Mouse (Mus musculus) ES-E14 (cell line): ENCODE data around the gene Ptger1.

Experiments used
- CHD2 ChIP-seq: IDR thresholded peaks from 2 replicates; pipeline ENCODE4 v1.6.1; 2014; ENCODE audit warnings: mild to moderate bottlenecking, low read depth, low read length, inconsistent platforms
- HCFC1 ChIP-seq: IDR thresholded peaks from 2 replicates; pipeline ENCODE4 v1.6.1; 2012; ENCODE audit warnings: low read length, inconsistent platforms, borderline replicate concordance; ENCODE audit not compliant: insufficient read depth
- MAFK ChIP-seq: IDR thresholded peaks from 2 replicates; pipeline ENCODE4 v1.6.1; 2014; ENCODE audit warnings: mild to moderate bottlenecking, low read depth, low read length, inconsistent platforms; ENCODE audit not compliant: insufficient read depth
- ZC3H11A ChIP-seq: IDR thresholded peaks from 2 replicates; pipeline ENCODE4 v1.6.1; 2012; ENCODE audit warnings: low read depth, mild to moderate bottlenecking, inconsistent platforms, low read length, borderline replicate concordance
- ZNF384 ChIP-seq: IDR thresholded peaks from 2 replicates; pipeline ENCODE4 v1.6.1; 2012; ENCODE audit warnings: low read depth, low read length, inconsistent platforms

GRCm38 (mm10) chr8:83666866-83667234, 372 bp downstream of the Ptger1 start:
- TF ChIP-seq MAFK (no peak), ZC3H11A (no peak), ZNF384 (no peak), HCFC1 (no peak), CHD2 (no peak)
